Mouse (Mus musculus) forebrain, embryonic 16.5 days (tissue): ENCODE data around the gene Gm10322. TPM values are rescaled to one million over a fixed set of nuclear protein-coding genes. Genes with fewer than 3 reads are reported as not detected.

Experiments used
- ATAC-seq: fragments of 200-750 bp; cut with Nextera tagmentation; 2 replicates; pipeline ENCODE4 v1.8.0; 2017; ENCODE audit warnings: mild to moderate bottlenecking, moderate library complexity
- H3K27ac ChIP-seq: fragments of 300-500 bp; sonication (generic); 2 replicates; pipeline ENCODE4 v1.5.1; 2014; ENCODE audit warnings: low read length, control low read depth
- H3K27me3 ChIP-seq: fragments of 300-500 bp; sonication (generic); replicated peaks from 2 replicates; pipeline ENCODE4 v1.6.1; 2014; ENCODE audit warnings: low read length; ENCODE audit not compliant: control insufficient read depth, insufficient read depth
- H3K36me3 ChIP-seq: fragments of 300-500 bp; sonication (generic); 2 replicates; pipeline ENCODE4 v1.6.1; 2014; ENCODE audit not compliant: control insufficient read depth, insufficient read depth
- H3K4me1 ChIP-seq: fragments of 300-500 bp; sonication (generic); replicated peaks from 2 replicates; pipeline ENCODE4 v1.6.1; 2014; ENCODE audit warnings: low read length; ENCODE audit not compliant: control insufficient read depth, insufficient read depth
- H3K4me2 ChIP-seq: fragments of 300-500 bp; sonication (generic); 2 replicates; pipeline ENCODE4 v1.6.1; 2014; ENCODE audit warnings: mild to moderate bottlenecking, low read length, control low read depth
- H3K4me3 ChIP-seq: fragments of 300-500 bp; sonication (generic); replicated peaks from 2 replicates; pipeline ENCODE4 v1.5.1; 2014; ENCODE audit warnings: mild to moderate bottlenecking, low read length, control low read depth
- H3K9ac ChIP-seq: fragments of 300-500 bp; sonication (generic); replicated peaks from 2 replicates; pipeline ENCODE4 v1.6.1; 2014; ENCODE audit warnings: low read depth, low read length, control low read depth
- H3K9me3 ChIP-seq: fragments of 300-500 bp; sonication (generic); 2 replicates; pipeline ENCODE4 v1.6.1; 2016; ENCODE audit warnings: low read length; ENCODE audit not compliant: control insufficient read depth
- WGBS: fragments of 180-500 bp; shearing (Covaris S2); extraction: QIAGEN DNeasy Blood & Tissue Kit; methylation state at CpG from one replicate; pipeline ENCODE4 v1.1.7; 2014; 5-methylcytosine and 5-hydroxymethylcytosine counted together
- polyA plus RNA-seq: library from polyadenylated mRNA; unstranded; fragments of >200 nt; fragmentation: Nextera tagmentation; extraction: Ambion mirVana; gene quantifications from 2 replicates; pipeline ENCODE4 v1.2.1, GENCODE M21; 2015

Gene Gm10322
- polyA plus RNA-seq, 1 experiment from 2014 or later: not detected

- WGBS: 76% methylated on average over 12 of the region's 12 CpGs
- H3K36me3 ChIP-seq: no peaks in the 10 kb centered on the region
- ATAC-seq: no peak
- H3K4me2 ChIP-seq: no peak overlapping the region
- no peak overlapping the region for H3K27ac ChIP-seq
- H3K9ac ChIP-seq: no peak overlapping the region
- no peaks in the 10 kb centered on the region for H3K4me1 ChIP-seq
- no peaks in the 10 kb centered on the region for H3K27me3 ChIP-seq
- no peak overlapping the region for H3K4me3 ChIP-seq
- H3K9me3 ChIP-seq: no peaks in the 10 kb centered on the region
Observed at GRCm38 (mm10) chr10:59577871-59578801, 37.7 kb upstream of the Gm10322 start.

- no peak overlapping the region for H3K27ac ChIP-seq
- H3K4me2 ChIP-seq: no peak overlapping the region
- H3K4me3 ChIP-seq: no peak overlapping the region
- H3K9ac ChIP-seq: no peak overlapping the region
- H3K9me3 ChIP-seq: no peaks in the 10 kb centered on the region
- no peaks in the 10 kb centered on the region for H3K27me3 ChIP-seq
- H3K36me3 ChIP-seq: no peaks in the 10 kb centered on the region
- no peak for ATAC-seq
- 92% methylated on average over 3 of the region's 3 CpGs for WGBS
- no peaks in the 10 kb centered on the region for H3K4me1 ChIP-seq
Observed at GRCm38 (mm10) chr10:59579645-59580044, 36.2 kb upstream of the Gm10322 start.

GRCm38 (mm10) chr10:59580593-59581149 is 35.2 kb upstream of the Gm10322 start:
- no peaks in the 10 kb centered on the region for H3K27me3 ChIP-seq
- H3K36me3 ChIP-seq: no peaks in the 10 kb centered on the region
- WGBS: 89% methylated on average over 3 of the region's 3 CpGs
- ATAC-seq: no peak
- no peak overlapping the region for H3K4me3 ChIP-seq
- no peak overlapping the region for H3K9ac ChIP-seq
- no peak overlapping the region for H3K27ac ChIP-seq
- no peak overlapping the region for H3K4me2 ChIP-seq
- H3K9me3 ChIP-seq: no peaks in the 10 kb centered on the region
- no peaks in the 10 kb centered on the region for H3K4me1 ChIP-seq

- H3K9me3 ChIP-seq: no peaks in the 10 kb centered on the region
- no peaks in the 10 kb centered on the region for H3K27me3 ChIP-seq
- H3K4me3 ChIP-seq: no peak overlapping the region
- H3K27ac ChIP-seq: no peak overlapping the region
- H3K4me1 ChIP-seq: no peaks in the 10 kb centered on the region
- H3K36me3 ChIP-seq: no peaks in the 10 kb centered on the region
- H3K4me2 ChIP-seq: no peak overlapping the region
- 34% methylated on average over 1 of the region's 1 CpGs for WGBS
- H3K9ac ChIP-seq: no peak overlapping the region
- peak; percentile 57 for ATAC-seq
Observed at GRCm38 (mm10) chr10:59581826-59582543, 33.9 kb upstream of the Gm10322 start.

- no peak overlapping the region for H3K4me3 ChIP-seq
- H3K36me3 ChIP-seq: no peaks in the 10 kb centered on the region
- no peak for ATAC-seq
- no peaks in the 10 kb centered on the region for H3K9me3 ChIP-seq
- H3K27me3 ChIP-seq: no peaks in the 10 kb centered on the region
- H3K27ac ChIP-seq: no peak overlapping the region
- H3K9ac ChIP-seq: no peak overlapping the region
- WGBS: 92% methylated on average over 5 of the region's 5 CpGs
- no peaks in the 10 kb centered on the region for H3K4me1 ChIP-seq
- no peak overlapping the region for H3K4me2 ChIP-seq
Observed at GRCm38 (mm10) chr10:59585621-59586020, 30.2 kb upstream of the Gm10322 start.

- no peak overlapping the region for H3K4me2 ChIP-seq
- no peaks in the 10 kb centered on the region for H3K27me3 ChIP-seq
- H3K9me3 ChIP-seq: no peaks in the 10 kb centered on the region
- no peak for ATAC-seq
- H3K36me3 ChIP-seq: no peaks in the 10 kb centered on the region
- no peak overlapping the region for H3K4me3 ChIP-seq
- no peak overlapping the region for H3K27ac ChIP-seq
- 95% methylated on average over 15 of the region's 15 CpGs for WGBS
- H3K4me1 ChIP-seq: no peaks in the 10 kb centered on the region
- no peak overlapping the region for H3K9ac ChIP-seq
Observed at GRCm38 (mm10) chr10:59586821-59587220, 29.0 kb upstream of the Gm10322 start.

GRCm38 (mm10) chr10:59588135-59588534 is 27.7 kb upstream of the Gm10322 start:
- Histone ChIP-seq H3K4me3 (no peak overlapping the region), H3K4me2 (no peak overlapping the region), H3K4me1 (no peaks in the 10 kb centered on the region), H3K27ac (no peak overlapping the region), H3K9ac (no peak overlapping the region), H3K9me3 (no peaks in the 10 kb centered on the region), H3K27me3 (no peaks in the 10 kb centered on the region), H3K36me3 (no peaks in the 10 kb centered on the region)
- WGBS: 94% methylated on average over 7 of the region's 7 CpGs
- no peak for ATAC-seq

GRCm38 (mm10) chr10:59589420-59589819 is 26.4 kb upstream of the Gm10322 start:
- no peak for ATAC-seq
- no peaks in the 10 kb centered on the region for H3K4me1 ChIP-seq

GRCm38 (mm10) chr10:59589856-59590255 is 26.0 kb upstream of the Gm10322 start:
- H3K9ac ChIP-seq: no peak overlapping the region
- no peak overlapping the region for H3K4me3 ChIP-seq
- 94% methylated on average over 13 of the region's 13 CpGs for WGBS
- H3K9me3 ChIP-seq: no peaks in the 10 kb centered on the region
- ATAC-seq: no peak
- no peak overlapping the region for H3K27ac ChIP-seq
- H3K36me3 ChIP-seq: no peaks in the 10 kb centered on the region
- H3K27me3 ChIP-seq: no peaks in the 10 kb centered on the region
- H3K4me1 ChIP-seq: no peaks in the 10 kb centered on the region
- H3K4me2 ChIP-seq: no peak overlapping the region

More at GRCm38 (mm10) chr10:59589420-59589819, 26.4 kb upstream of the Gm10322 start:
- H3K27me3 ChIP-seq: no peaks in the 10 kb centered on the region
- H3K4me3 ChIP-seq: no peak overlapping the region
- H3K9me3 ChIP-seq: no peaks in the 10 kb centered on the region
- H3K36me3 ChIP-seq: no peaks in the 10 kb centered on the region
- H3K4me2 ChIP-seq: no peak overlapping the region
- WGBS: 88% methylated on average over 7 of the region's 7 CpGs
- no peak overlapping the region for H3K27ac ChIP-seq
- H3K9ac ChIP-seq: no peak overlapping the region
